Mouse (Mus musculus): ENCODE results near the gene Gng8. TPM values are rescaled to one million over a fixed set of nuclear protein-coding genes. Genes with fewer than 3 reads are reported as not detected.

Gng8 gene
- polyA plus RNA-seq, 1 experiment from 2014 or later, result 10.2 TPM

Other genes with a start within 250 kb of the Gng8 start
- not detected in 2 replicates for gene Ceacam15, start 216.1 kb upstream of the Gng8 start, polyA plus RNA-seq (2014; fragmentation: Nextera tagmentation; extraction: Ambion mirVana)
- gene Ceacam9, start 169.9 kb upstream of the Gng8 start, polyA plus RNA-seq (2014; fragmentation: Nextera tagmentation; extraction: Ambion mirVana), result not detected in 2 replicates
- gene Ap2s1, start 153.4 kb upstream of the Gng8 start, polyA plus RNA-seq (2014; fragmentation: Nextera tagmentation; extraction: Ambion mirVana), result 277 and 300 TPM in 2 replicates
- gene Slc1a5, start 110.4 kb upstream of the Gng8 start, polyA plus RNA-seq (2014; fragmentation: Nextera tagmentation; extraction: Ambion mirVana), result 20.7 and 23.2 TPM in 2 replicates
- 111 and 115 TPM in 2 replicates for gene Strn4, start 75.9 kb upstream of the Gng8 start, polyA plus RNA-seq (2014; fragmentation: Nextera tagmentation; extraction: Ambion mirVana)
- gene Fkrp, start 75.1 kb upstream of the Gng8 start, polyA plus RNA-seq (2014; fragmentation: Nextera tagmentation; extraction: Ambion mirVana), result 24.3 and 25.9 TPM in 2 replicates
- gene Prkd2, start 48.9 kb upstream of the Gng8 start, polyA plus RNA-seq (2014; fragmentation: Nextera tagmentation; extraction: Ambion mirVana), result 9.2 and 10.3 TPM in 2 replicates
- gene Dact3, start 16.5 kb upstream of the Gng8 start, polyA plus RNA-seq (2014; fragmentation: Nextera tagmentation; extraction: Ambion mirVana), result 4.8 and 5.3 TPM in 2 replicates
- gene Ptgir, start 14.7 kb downstream of the Gng8 start, polyA plus RNA-seq (2014; fragmentation: Nextera tagmentation; extraction: Ambion mirVana), result 0.94 and 1.2 TPM in 2 replicates
- 284 and 295 TPM in 2 replicates for gene Calm3, start 32.3 kb downstream of the Gng8 start, polyA plus RNA-seq (2014; fragmentation: Nextera tagmentation; extraction: Ambion mirVana)
- gene Pnmal2, start 52.9 kb downstream of the Gng8 start, polyA plus RNA-seq (2014; fragmentation: Nextera tagmentation; extraction: Ambion mirVana), result 8.3 and 8.6 TPM in 2 replicates
- gene Pnmal1, start 67.9 kb downstream of the Gng8 start, polyA plus RNA-seq (2014; fragmentation: Nextera tagmentation; extraction: Ambion mirVana), result 22.5 and 23.7 TPM in 2 replicates
- 1.6 and 2.5 TPM in 2 replicates for gene Gm42372, start 91.3 kb downstream of the Gng8 start, polyA plus RNA-seq (2014; fragmentation: Nextera tagmentation; extraction: Ambion mirVana)
- gene Ccdc8, start 100.9 kb downstream of the Gng8 start, polyA plus RNA-seq (2014; fragmentation: Nextera tagmentation; extraction: Ambion mirVana), result 13.2 and 14.7 TPM in 2 replicates
- 101 and 108 TPM in 2 replicates for gene Ppp5c, start 136.1 kb downstream of the Gng8 start, polyA plus RNA-seq (2014; fragmentation: Nextera tagmentation; extraction: Ambion mirVana)
- 3.9 and 5.2 TPM in 2 replicates for gene Hif3a, start 170.6 kb downstream of the Gng8 start, polyA plus RNA-seq (2014; fragmentation: Nextera tagmentation; extraction: Ambion mirVana)
- 0.10 and 0.22 TPM in 2 replicates for gene Psg16, start 182.3 kb downstream of the Gng8 start, polyA plus RNA-seq (2014; fragmentation: Nextera tagmentation; extraction: Ambion mirVana)